Mouse (Mus musculus) spleen, adult 2 months (tissue): ENCODE data around the gene Cdh16.

Experiments used
- CTCF ChIP-seq: fragments of 200-500 bp; IDR thresholded peaks from 2 replicates; pipeline ENCODE4 v1.5.1; 2011; ENCODE audit warnings: mild to moderate bottlenecking, inconsistent platforms; ENCODE audit not compliant: insufficient read depth, insufficient read length, insufficient replicate concordance; ENCODE audit errors: extremely low read depth
- POLR2A ChIP-seq: fragments of 200-500 bp; IDR thresholded peaks from 2 replicates; pipeline ENCODE4 v1.6.1; 2011; ENCODE audit warnings: low read depth, low read length, inconsistent platforms

GRCm38 (mm10) chr8:104564633-104565456, 59.4 kb downstream of the Cdh16 start:
- no peak for TF ChIP-seq POLR2A
- TF ChIP-seq CTCF = peak; percentile 93; the same call in 1 of the 2 replicates
